Mouse (Mus musculus) limb, embryonic 11.5 days (tissue): ENCODE data around the gene Gpr153. TPM values are rescaled to one million over a fixed set of nuclear protein-coding genes. Genes with fewer than 3 reads are reported as not detected.

Experiments
- ATAC-seq: fragments of 200-750 bp; cut with Nextera tagmentation; 2 replicates; pipeline ENCODE4 v1.8.0; 2017; ENCODE audit warnings: low read depth; ENCODE audit not compliant: insufficient number of reproducible peaks, low FRiP score, low TSS enrichment
- DNase-seq: peaks from one replicate; pipeline ENCODE4 v3.0.0-alpha.2; 2015; ENCODE audit warnings: low spot score
- H3K27ac ChIP-seq: fragments of 300-500 bp; sonication (generic); replicated peaks from 2 replicates; pipeline ENCODE4 v1.5.1; 2014; ENCODE audit warnings: low read depth, mild to moderate bottlenecking, low read length
- H3K27me3 ChIP-seq: fragments of 300-500 bp; sonication (generic); 2 replicates; pipeline ENCODE4 v1.6.1; 2014; ENCODE audit warnings: mild to moderate bottlenecking, low read length, mixed read lengths; ENCODE audit not compliant: control insufficient read depth, insufficient read depth
- H3K36me3 ChIP-seq: fragments of 300-500 bp; sonication (generic); 2 replicates; pipeline ENCODE4 v1.6.1; 2014; ENCODE audit warnings: mild to moderate bottlenecking, low read length, moderate library complexity, mixed read lengths; ENCODE audit not compliant: control insufficient read depth, insufficient read depth
- H3K4me1 ChIP-seq: fragments of 300-500 bp; sonication (generic); 2 replicates; pipeline ENCODE4 v1.6.1; 2014; ENCODE audit warnings: low read length, mixed read lengths; ENCODE audit not compliant: control insufficient read depth, insufficient read depth
- H3K4me2 ChIP-seq: fragments of 300-500 bp; sonication (generic); 2 replicates; pipeline ENCODE4 v1.6.1; 2014; ENCODE audit warnings: low read depth, mild to moderate bottlenecking, moderate library complexity; ENCODE audit not compliant: severe bottlenecking
- H3K4me3 ChIP-seq: fragments of 300-500 bp; sonication (generic); 2 replicates; pipeline ENCODE4 v1.5.1; 2014; ENCODE audit warnings: low read depth, low read length
- H3K9ac ChIP-seq: fragments of 300-500 bp; sonication (generic); 2 replicates; pipeline ENCODE4 v1.6.1; 2014; ENCODE audit warnings: mild to moderate bottlenecking, low read length
- H3K9me3 ChIP-seq: fragments of 300-500 bp; sonication (generic); 2 replicates; pipeline ENCODE4 v1.6.1; 2016; ENCODE audit warnings: low read length; ENCODE audit not compliant: control insufficient read depth
- WGBS: fragments of 180-500 bp; shearing (Covaris S2); extraction: QIAGEN DNeasy Blood & Tissue Kit; methylation state at CpG from one replicate; pipeline ENCODE4 v1.1.7; 2014; 5-methylcytosine and 5-hydroxymethylcytosine counted together
- polyA plus RNA-seq: library from polyadenylated mRNA; unstranded; fragments of >200 nt; fragmentation: Nextera tagmentation; extraction: Ambion mirVana; gene quantifications from 2 replicates; pipeline ENCODE4 v1.2.1, GENCODE M21; 2014

Gpr153 gene
- polyA plus RNA-seq, 1 experiment from 2014 or later = 3.3 TPM

GRCm38 (mm10) chr4:152307542-152307941 lies 33.5 kb downstream of the Gpr153 start:
- Histone ChIP-seq H3K36me3 (no peaks in the 10 kb centered on the region; the same call in 1 of the 2 replicates), H3K27ac (no peak overlapping the region), H3K4me2 (no peak overlapping the region), H3K4me1 (0 out of 2 replicates have a peak, but pooled peaks cover 2% of the 10 kb centered on the region), H3K27me3 (peaks cover 16% of the 10 kb centered on the region), H3K4me3 (no peak overlapping the region), H3K9me3 (no peaks in the 10 kb centered on the region), H3K9ac (no peak overlapping the region)
- ATAC-seq (no peak), DNase-seq (no peak)
- WGBS = 79% methylated on average over 9 of the region's 9 CpGs

DNA sequence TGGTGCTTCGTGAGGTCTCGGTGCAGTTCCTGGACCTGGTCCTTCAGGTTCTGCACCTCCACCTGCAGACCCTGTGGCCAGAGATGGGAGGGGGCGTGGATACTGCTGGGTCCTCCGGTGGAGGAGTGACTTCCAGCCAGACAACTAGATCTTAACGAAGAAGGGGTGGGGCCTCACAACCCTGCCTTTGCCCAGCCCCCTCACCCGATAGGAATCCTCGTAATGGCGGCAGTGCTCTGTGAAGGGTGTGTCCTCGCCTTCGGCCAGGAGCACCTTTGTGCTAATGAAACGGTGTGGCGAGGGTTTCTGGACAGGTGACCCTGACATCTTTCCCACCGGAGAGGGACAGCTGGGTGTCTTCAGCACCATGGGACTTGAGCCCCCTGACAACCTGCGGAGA lies 38.2 kb downstream of the Gpr153 start:
- H3K4me2 ChIP-seq = peak overlapping the region; percentile 22; the same call in 1 of the 2 replicates
- no peak overlapping the region for H3K27ac ChIP-seq
- no peaks in the 10 kb centered on the region for H3K9me3 ChIP-seq
- 3% methylated on average over 14 of the region's 14 CpGs for WGBS
- peaks cover 62% of the 10 kb centered on the region for H3K27me3 ChIP-seq
- DNase-seq = peak; percentile 39
- ATAC-seq = no peak
- H3K4me1 ChIP-seq = peaks cover 21% of the 10 kb centered on the region; the same call in 1 of the 2 replicates
- H3K36me3 ChIP-seq = no peaks in the 10 kb centered on the region; the same call in 1 of the 2 replicates
- H3K9ac ChIP-seq = no peak overlapping the region
- H3K4me3 ChIP-seq = no peak overlapping the region; the same call in 1 of the 2 replicates

DNA sequence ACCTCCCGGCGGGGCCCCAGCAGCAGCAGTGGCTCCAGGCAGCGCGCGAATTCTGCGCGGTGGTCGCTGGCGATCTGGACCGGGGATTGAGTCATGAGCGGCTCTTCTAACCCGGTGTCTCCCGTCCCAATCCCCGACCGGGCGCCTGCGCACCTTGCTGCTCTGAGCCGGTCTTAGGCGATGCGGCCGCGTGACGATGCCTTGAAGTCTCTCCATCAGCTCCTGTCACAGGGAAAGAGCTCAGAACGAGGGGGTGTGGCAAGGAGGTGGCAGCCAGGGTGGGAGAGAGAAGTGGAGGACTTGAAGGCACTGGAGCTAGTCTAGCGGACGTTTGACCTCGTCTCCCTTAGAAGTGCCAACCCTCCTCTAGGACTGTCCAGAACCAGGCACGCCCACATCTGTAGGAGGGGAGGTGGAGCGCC lies 39.2 kb downstream of the Gpr153 start:
- DNase-seq (peak; percentile 60), ATAC-seq (0 out of 2 replicates have a peak, but pooled peaks have one; percentile 20)
- Histone ChIP-seq H3K4me1 (peaks cover 21% of the 10 kb centered on the region; the same call in 1 of the 2 replicates), H3K27me3 (peaks cover 70% of the 10 kb centered on the region), H3K9ac (no peak overlapping the region; the same call in 1 of the 2 replicates), H3K4me3 (peak overlapping the region; percentile 24), H3K4me2 (peak overlapping the region; percentile 50), H3K36me3 (no peaks in the 10 kb centered on the region; the same call in 1 of the 2 replicates), H3K9me3 (no peaks in the 10 kb centered on the region), H3K27ac (no peak overlapping the region)
- WGBS = 0% methylated on average over 29 of the region's 29 CpGs

GRCm38 (mm10) chr4:152313934-152314333 lies 39.9 kb downstream of the Gpr153 start:
- peaks cover 70% of the 10 kb centered on the region for H3K27me3 ChIP-seq
- H3K27ac ChIP-seq = no peak overlapping the region
- H3K36me3 ChIP-seq = no peaks in the 10 kb centered on the region; the same call in 1 of the 2 replicates
- no peak overlapping the region for H3K4me2 ChIP-seq
- no peak overlapping the region for H3K4me3 ChIP-seq
- ATAC-seq (no peak), DNase-seq (peak; percentile 54)
- no peaks in the 10 kb centered on the region for H3K9me3 ChIP-seq
- no peak overlapping the region for H3K9ac ChIP-seq
- peaks cover 21% of the 10 kb centered on the region; the same call in 1 of the 2 replicates for H3K4me1 ChIP-seq

DNA sequence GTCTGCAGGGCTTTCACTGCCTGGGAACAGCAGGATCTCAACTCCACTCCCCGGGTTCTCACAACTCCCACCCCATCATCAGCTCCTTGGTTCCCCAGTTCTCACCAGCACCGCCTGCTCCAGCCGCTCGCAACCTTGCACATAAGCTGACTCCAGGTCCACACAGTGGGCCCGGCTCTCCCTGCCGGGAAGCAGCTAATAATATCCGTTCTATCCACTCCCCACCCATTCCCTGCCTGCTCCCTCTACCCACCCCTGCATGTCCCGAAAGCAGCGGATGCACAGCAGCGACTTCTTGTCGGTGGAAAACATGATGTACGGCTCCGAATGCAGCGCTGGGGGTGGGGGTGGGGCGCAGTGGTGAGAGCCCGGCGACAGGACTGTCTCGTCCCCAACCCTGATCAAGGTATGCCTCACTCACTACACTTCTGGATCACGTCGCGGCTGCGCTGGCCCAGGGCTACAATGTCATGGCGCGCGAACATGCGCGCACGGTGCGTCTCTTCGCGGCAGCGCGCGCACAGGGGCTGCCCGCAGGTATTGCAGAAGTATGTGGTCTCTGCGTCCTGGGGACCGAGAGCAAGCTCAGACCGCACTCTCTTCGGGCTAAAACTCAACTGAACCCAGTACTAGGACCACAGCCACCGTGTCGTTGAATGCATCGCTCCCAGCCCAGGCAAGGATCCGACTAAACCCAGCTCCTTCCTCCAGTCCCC lies 41.6 kb downstream of the Gpr153 start:
- H3K27ac ChIP-seq = no peak overlapping the region
- DNase-seq (peak; percentile 43), ATAC-seq (no peak)
- H3K4me2 ChIP-seq = peak overlapping the region; percentile 45
- no peaks in the 10 kb centered on the region for H3K36me3 ChIP-seq
- H3K9me3 ChIP-seq = no peaks in the 10 kb centered on the region
- under 1% methylated on average over 43 of the region's 43 CpGs for WGBS
- H3K27me3 ChIP-seq = peaks cover 70% of the 10 kb centered on the region
- H3K9ac ChIP-seq = peak overlapping the region; percentile 12; the same call in 1 of the 2 replicates
- H3K4me1 ChIP-seq = peaks cover 21% of the 10 kb centered on the region; the same call in 1 of the 2 replicates
- H3K4me3 ChIP-seq = peak overlapping the region; percentile 20

GRCm38 (mm10) chr4:152317631-152318033 lies 43.6 kb downstream of the Gpr153 start:
- H3K9me3 ChIP-seq = no peaks in the 10 kb centered on the region
- no peak overlapping the region for H3K4me2 ChIP-seq
- H3K27ac ChIP-seq = no peak overlapping the region
- 82% methylated on average over 6 of the region's 6 CpGs for WGBS
- peaks cover 18% of the 10 kb centered on the region; the same call in 1 of the 2 replicates for H3K4me1 ChIP-seq
- ATAC-seq (no peak), DNase-seq (no peak)
- no peaks in the 10 kb centered on the region for H3K36me3 ChIP-seq
- peaks cover 52% of the 10 kb centered on the region for H3K27me3 ChIP-seq
- H3K9ac ChIP-seq = no peak overlapping the region
- H3K4me3 ChIP-seq = no peak overlapping the region

GRCm38 (mm10) chr4:152318517-152319234 lies 44.6 kb downstream of the Gpr153 start, which contains the start of gene Rnf207:
Rnf207 (minus strand) TSS chr4:152318993.
- peaks cover 42% of the 10 kb centered on the region for H3K27me3 ChIP-seq
- H3K4me3 ChIP-seq = no peak within 1 kb of the TSS
- H3K9me3 ChIP-seq = no peaks in the 10 kb centered on the region
- H3K36me3 ChIP-seq = no peaks in the 10 kb centered on the region
- DNase-seq (peak; percentile 64), ATAC-seq (no peak)
- peaks cover 10% of the 10 kb centered on the region; the same call in 1 of the 2 replicates for H3K4me1 ChIP-seq
- H3K9ac ChIP-seq = no peak within 1 kb of the TSS
- WGBS = 4% methylated on average over 26 of the region's 26 CpGs
- no peak within 1 kb of the TSS for H3K27ac ChIP-seq
- H3K4me2 ChIP-seq = peak within 1 kb of the TSS; percentile 30; the same call in 1 of the 2 replicates

DNA sequence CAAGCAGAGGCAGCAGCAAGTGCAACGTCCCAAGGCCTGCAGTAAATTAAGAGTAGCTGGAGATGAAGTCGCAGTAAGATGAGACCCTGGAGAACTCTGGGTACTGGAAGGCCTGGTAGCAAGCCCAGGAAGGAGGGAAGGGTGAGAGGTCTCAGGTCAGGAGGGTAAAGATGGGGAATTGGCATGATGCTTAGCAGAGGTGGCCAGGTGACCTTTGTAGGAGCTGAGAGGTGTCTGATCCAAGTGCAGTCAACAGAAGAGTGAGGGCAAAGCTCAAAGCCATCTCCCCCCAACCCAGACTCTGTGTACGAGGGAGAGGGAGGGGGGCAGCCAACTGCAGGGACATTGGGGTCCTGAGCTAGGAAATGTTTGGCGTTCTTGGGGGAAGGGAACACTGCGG lies 47.4 kb downstream of the Gpr153 start:
- no peak overlapping the region for H3K4me3 ChIP-seq
- H3K36me3 ChIP-seq = no peaks in the 10 kb centered on the region
- no peaks in the 10 kb centered on the region for H3K4me1 ChIP-seq
- DNase-seq (no peak), ATAC-seq (no peak)
- H3K4me2 ChIP-seq = no peak overlapping the region
- H3K27ac ChIP-seq = no peak overlapping the region
- H3K27me3 ChIP-seq = peaks cover 14% of the 10 kb centered on the region
- WGBS = 45% methylated on average over 5 of the region's 5 CpGs
- no peaks in the 10 kb centered on the region for H3K9me3 ChIP-seq
- no peak overlapping the region for H3K9ac ChIP-seq
